Mouse (Mus musculus) heart, embryonic 12.5 days (tissue): ENCODE data around the gene Tmem169. TPM values are rescaled to one million over a fixed set of nuclear protein-coding genes. Genes with fewer than 3 reads are reported as not detected.

Experiments
- ATAC-seq: fragments of 200-750 bp; cut with Nextera tagmentation; 2 replicates; pipeline ENCODE4 v1.8.0; 2017; ENCODE audit warnings: moderate TSS enrichment, moderate library complexity; ENCODE audit not compliant: insufficient number of reproducible peaks, low FRiP score
- H3K27ac ChIP-seq: fragments of 300-500 bp; sonication (generic); 2 replicates; pipeline ENCODE4 v1.5.1; 2016; ENCODE audit warnings: mild to moderate bottlenecking, moderate library complexity; ENCODE audit not compliant: poor library complexity, severe bottlenecking
- H3K27me3 ChIP-seq: fragments of 300-500 bp; sonication (generic); replicated peaks from 2 replicates; pipeline ENCODE4 v1.6.1; 2016; ENCODE audit warnings: mild to moderate bottlenecking, moderate library complexity
- H3K36me3 ChIP-seq: fragments of 300-500 bp; sonication (generic); 2 replicates; pipeline ENCODE4 v1.6.1; 2016; ENCODE audit warnings: mild to moderate bottlenecking, moderate library complexity
- H3K4me1 ChIP-seq: fragments of 300-500 bp; sonication (generic); replicated peaks from 2 replicates; pipeline ENCODE4 v1.6.1; 2016; ENCODE audit warnings: mild to moderate bottlenecking
- H3K4me2 ChIP-seq: fragments of 300-500 bp; sonication (generic); 2 replicates; pipeline ENCODE4 v1.6.1; 2016; ENCODE audit warnings: mild to moderate bottlenecking, moderate library complexity
- H3K4me3 ChIP-seq: fragments of 300-500 bp; sonication (generic); 2 replicates; pipeline ENCODE4 v1.5.1; 2016; ENCODE audit warnings: mild to moderate bottlenecking
- H3K9ac ChIP-seq: fragments of 300-500 bp; sonication (generic); 2 replicates; pipeline ENCODE4 v1.6.1; 2016; ENCODE audit warnings: mild to moderate bottlenecking, moderate library complexity
- H3K9me3 ChIP-seq: fragments of 300-500 bp; sonication (generic); replicated peaks from 2 replicates; pipeline ENCODE4 v1.6.1; 2016; ENCODE audit warnings: mild to moderate bottlenecking, moderate library complexity
- WGBS: fragments of 180-500 bp; shearing (Covaris S2); methylation state at CpG from one replicate; pipeline ENCODE4 v1.1.7; 2016; 5-methylcytosine and 5-hydroxymethylcytosine counted together
- polyA plus RNA-seq: library from polyadenylated mRNA; unstranded; fragments of >200 nt; fragmentation: Nextera tagmentation; extraction: Ambion mirVana; gene quantifications from 2 replicates; pipeline ENCODE4 v1.2.1, GENCODE M21; 2016

Gene Tmem169
- polyA plus RNA-seq, 1 experiment from 2014 or later, result 0.29 TPM

- ATAC-seq, result no peak
- Histone ChIP-seq H3K9ac (no peak overlapping the region), H3K36me3 (peaks cover 41% of the 10 kb centered on the region), H3K9me3 (no peaks in the 10 kb centered on the region), H3K4me1 (no peaks in the 10 kb centered on the region), H3K27ac (no peak overlapping the region), H3K4me2 (no peak overlapping the region), H3K4me3 (no peak overlapping the region), H3K27me3 (no peaks in the 10 kb centered on the region)
- WGBS, result 89% methylated on average over 8 of the region's 8 CpGs
Measured at GRCm38 (mm10) chr1:72336780-72337179, 52.6 kb downstream of the Tmem169 start.

DNA sequence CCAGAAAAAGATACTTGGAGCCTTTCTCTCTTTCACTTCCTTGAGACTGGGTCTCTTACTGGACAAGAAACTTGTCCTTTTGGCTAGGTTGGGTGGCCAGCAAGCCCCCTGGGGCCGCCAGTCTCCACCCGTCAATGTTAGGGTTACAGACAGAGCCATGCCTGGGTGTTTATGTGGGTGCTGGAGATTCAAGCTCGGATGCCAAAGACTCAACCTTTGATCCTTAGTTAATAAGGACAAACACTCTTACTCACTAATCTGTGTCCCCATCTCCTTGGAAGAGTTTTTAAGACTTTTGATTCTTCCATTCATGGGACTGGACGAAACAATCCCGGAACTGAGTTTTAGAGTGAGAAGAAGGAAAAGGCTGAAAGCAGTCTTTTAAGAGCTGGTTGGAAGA, 54.2 kb downstream of the Tmem169 start:
- no peak overlapping the region for H3K27ac ChIP-seq
- no peak overlapping the region for H3K4me3 ChIP-seq
- no peaks in the 10 kb centered on the region for H3K27me3 ChIP-seq
- no peak overlapping the region for H3K9ac ChIP-seq
- no peak for ATAC-seq
- H3K9me3 ChIP-seq, result no peaks in the 10 kb centered on the region
- 90% methylated on average over 5 of the region's 5 CpGs for WGBS
- H3K4me2 ChIP-seq, result no peak overlapping the region
- H3K4me1 ChIP-seq, result no peaks in the 10 kb centered on the region
- H3K36me3 ChIP-seq, result peaks cover 43% of the 10 kb centered on the region

GRCm38 (mm10) chr1:72347873-72348272, 63.7 kb downstream of the Tmem169 start:
- Histone ChIP-seq H3K4me3 (no peak overlapping the region), H3K27ac (no peak overlapping the region), H3K4me1 (no peaks in the 10 kb centered on the region), H3K9ac (no peak overlapping the region), H3K4me2 (no peak overlapping the region), H3K9me3 (no peaks in the 10 kb centered on the region), H3K36me3 (peaks cover 46% of the 10 kb centered on the region), H3K27me3 (no peaks in the 10 kb centered on the region)
- ATAC-seq, result no peak
- WGBS, result 76% methylated on average over 6 of the region's 6 CpGs

Other genes starting within 250 kb of the Tmem169 start
- gene Mreg, start 72.1 kb upstream of the Tmem169 start, polyA plus RNA-seq, result 5.1 and 5.8 TPM in 2 replicates
- gene Pecr, start 55 bp upstream of the Tmem169 start, polyA plus RNA-seq, result 16.9 and 18.7 TPM in 2 replicates
- 20.5 and 22.9 TPM in 2 replicates for gene Xrcc5, start 23.1 kb downstream of the Tmem169 start, polyA plus RNA-seq